8 mouse cellular contexts compared by ENCODE assay signal in the genomic region with DNA sequence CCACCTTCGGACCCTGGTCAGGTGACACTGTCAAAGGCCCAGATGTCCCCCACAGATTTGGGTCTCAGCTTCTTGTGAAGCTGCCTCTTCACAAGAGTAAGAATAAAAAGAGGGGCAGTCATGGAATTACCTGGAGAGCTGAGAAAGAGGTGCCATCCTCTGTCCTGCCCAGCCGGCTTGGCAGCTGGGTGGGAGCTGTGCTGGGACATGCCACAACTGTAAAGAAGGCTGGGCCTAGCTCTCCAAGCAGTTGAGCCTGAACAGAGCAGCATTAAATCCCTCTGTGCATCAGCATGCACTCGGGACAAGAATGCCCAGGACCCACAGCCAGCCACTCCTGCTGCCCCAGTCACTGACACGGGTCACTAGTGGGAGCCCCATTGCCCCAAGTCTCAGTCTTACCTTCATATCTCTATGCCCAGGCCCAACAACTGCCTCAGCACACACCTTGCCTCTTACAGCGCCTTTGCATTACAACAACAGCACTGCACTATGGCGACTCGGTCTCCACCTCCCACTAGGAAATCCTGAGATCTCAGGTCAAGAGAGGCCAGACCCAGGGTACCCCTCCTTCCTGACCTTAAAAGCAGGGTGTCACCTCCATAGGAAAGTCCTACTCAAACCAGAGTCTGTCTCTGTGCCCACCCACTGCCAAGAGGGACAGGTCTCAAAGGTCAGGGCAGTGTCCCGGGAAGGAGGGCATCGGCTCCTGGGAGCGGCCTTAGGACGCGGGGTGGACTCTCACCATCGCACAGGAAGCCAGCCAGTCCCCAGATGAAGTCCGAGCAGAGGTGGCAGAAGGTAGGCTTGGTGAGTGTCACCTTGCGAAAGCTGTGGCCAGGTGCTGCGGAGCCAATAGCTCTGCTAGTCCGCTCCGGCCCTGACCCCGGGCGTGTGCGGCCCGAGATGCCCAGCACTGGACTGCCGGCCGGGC. TPM values are rescaled to one million over a fixed set of nuclear protein-coding genes. Genes with fewer than 3 reads are reported as not detected.
DNase-seq lines count a peak whose midpoint lies in the region; ATAC-seq and TF ChIP-seq lines count a peak whose summit lies in the region.

A gene (plus strand): TSS at position 634 of the 934 bp plus-strand sequence.

- no peak within 1 kb of the TSS for H3K27ac ChIP-seq in embryonic facial prominence, embryonic 11.5 days (replicated peaks; ENCODE audit: low read depth, low read length)
- peak within 1 kb of the TSS; percentile 51; the same call in 1 of the 2 replicates for H3K27ac ChIP-seq in limb, embryonic 15.5 days
- peak within 1 kb of the TSS; percentile 72 for H3K27ac ChIP-seq in neural tube, embryonic 15.5 days (replicated peaks)

- H3K9ac ChIP-seq in embryonic facial prominence, embryonic 11.5 days (replicated peaks; ENCODE audit: low read length), result peak within 1 kb of the TSS; percentile 89
- peak within 1 kb of the TSS; percentile 69 for H3K9ac ChIP-seq in limb, embryonic 15.5 days
- H3K9ac ChIP-seq in neural tube, embryonic 15.5 days (replicated peaks), result peak within 1 kb of the TSS; percentile 93

- peak within 1 kb of the TSS; percentile 53 for H3ac ChIP-seq in C2C12 (ENCODE audit: control insufficient read depth, insufficient read length, low read depth)

- DNase-seq in heart, adult 18-20 months, result no peak
- DNase-seq in heart, adult 11 months, result no peak
- DNase-seq in embryonic facial prominence, embryonic 11.5 days (ENCODE audit: low spot score), result no peak
- no peak for DNase-seq in heart, postnatal 25 days (ENCODE audit: low spot score)
- DNase-seq in cerebellum, adult 8-10 months, result no peak

- intact Hi-C loops in heart, postnatal 25 days (cut with DNase I), result no loop called here

- H3K4me3 ChIP-seq in C2C12 (ENCODE audit: insufficient read depth, poor library complexity, severe bottlenecking), result peak within 1 kb of the TSS; percentile 56
- peak within 1 kb of the TSS; percentile 88 for H3K4me3 ChIP-seq in embryonic facial prominence, embryonic 11.5 days (ENCODE audit: low read depth, low read length)
- H3K4me3 ChIP-seq in limb, embryonic 15.5 days, result peak within 1 kb of the TSS; percentile 63
- peak within 1 kb of the TSS; percentile 98 for H3K4me3 ChIP-seq in neural tube, embryonic 15.5 days (replicated peaks)

- H3K4me2 ChIP-seq in embryonic facial prominence, embryonic 11.5 days (ENCODE audit: low read depth, low read length), result peak within 1 kb of the TSS; percentile 85
- peak within 1 kb of the TSS; percentile 83 for H3K4me2 ChIP-seq in limb, embryonic 15.5 days
- peak within 1 kb of the TSS; percentile 92 for H3K4me2 ChIP-seq in neural tube, embryonic 15.5 days

- H3K4me1 ChIP-seq in embryonic facial prominence, embryonic 11.5 days (ENCODE audit: control insufficient read depth, insufficient read depth, low read length), result peaks cover 4% of the 10 kb centered on the region; the same call in 1 of the 2 replicates
- H3K4me1 ChIP-seq in limb, embryonic 15.5 days, result peaks cover 21% of the 10 kb centered on the region
- H3K4me1 ChIP-seq in neural tube, embryonic 15.5 days, result peaks cover 33% of the 10 kb centered on the region

- peaks cover 4% of the 10 kb centered on the region for H3K36me3 ChIP-seq in C2C12 (ENCODE audit: control insufficient read depth, insufficient read depth)
- H3K36me3 ChIP-seq in embryonic facial prominence, embryonic 11.5 days (replicated peaks; ENCODE audit: control insufficient read depth, insufficient read depth, low read depth, low read length), result no peaks in the 10 kb centered on the region
- peaks cover 30% of the 10 kb centered on the region for H3K36me3 ChIP-seq in limb, embryonic 15.5 days
- H3K36me3 ChIP-seq in neural tube, embryonic 15.5 days, result peaks cover 25% of the 10 kb centered on the region

- H3K9me3 ChIP-seq in embryonic facial prominence, embryonic 11.5 days (replicated peaks; ENCODE audit: control insufficient read depth, low read length), result no peaks in the 10 kb centered on the region
- no peaks in the 10 kb centered on the region for H3K9me3 ChIP-seq in limb, embryonic 15.5 days
- no peaks in the 10 kb centered on the region for H3K9me3 ChIP-seq in neural tube, embryonic 15.5 days (replicated peaks)

- ATAC-seq in embryonic facial prominence, embryonic 11.5 days (replicated peaks; ENCODE audit: insufficient number of reproducible peaks, low FRiP score, low TSS enrichment, low read depth), result peak; percentile 14; the same call in 1 of the 2 replicates
- peak; percentile 12; the same call in 1 of the 2 replicates for ATAC-seq in limb, embryonic 15.5 days (ENCODE audit: insufficient number of reproducible peaks, low FRiP score, low TSS enrichment, low read depth)
- peak; percentile 46 for ATAC-seq in neural tube, embryonic 15.5 days (ENCODE audit: low FRiP score)

- H3K79me3 ChIP-seq in C2C12 (ENCODE audit: low read depth), result peaks cover 4% of the 10 kb centered on the region

- no peaks in the 10 kb centered on the region for H3K27me3 ChIP-seq in C2C12 (ENCODE audit: control insufficient read depth, insufficient read depth, insufficient read length)
- H3K27me3 ChIP-seq in embryonic facial prominence, embryonic 11.5 days (ENCODE audit: control insufficient read depth, insufficient read depth, low read length), result no peaks in the 10 kb centered on the region
- H3K27me3 ChIP-seq in limb, embryonic 15.5 days, result no peaks in the 10 kb centered on the region; the same call in 1 of the 2 replicates
- H3K27me3 ChIP-seq in neural tube, embryonic 15.5 days (replicated peaks), result no peaks in the 10 kb centered on the region

- peaks cover 13% of the 10 kb centered on the region for H3K79me2 ChIP-seq in C2C12 (ENCODE audit: control insufficient read depth, insufficient read depth)

- no peak for TF ChIP-seq CTCF in C2C12 (IDR thresholded peaks at IDR 0.05; ENCODE audit: control insufficient read depth, insufficient read depth, insufficient read length)

- 8% methylated on average over 24 of the region's 24 CpGs for WGBS in embryonic facial prominence, embryonic 11.5 days
- WGBS in limb, embryonic 15.5 days, result 9% methylated on average over 24 of the region's 24 CpGs
- WGBS in neural tube, embryonic 15.5 days, result 11% methylated on average over 23 of the region's 24 CpGs

TF ChIP-seq in C2C12, 6 proteins besides CTCF, POLR2A, EP300 and RAD21:
- TF ChIP-seq MAX (IDR thresholded peaks at IDR 0.05) (no peak), MYOD1 (IDR thresholded peaks at IDR 0.05; ENCODE audit: control insufficient read depth, insufficient read length, low read depth) (no peak), FOSL1 (IDR thresholded peaks at IDR 0.05; ENCODE audit: insufficient read depth, low read length, poor library complexity, severe bottlenecking) (no peak), CEBPB (IDR thresholded peaks at IDR 0.05; ENCODE audit: low read depth) (no peak), MYOG (IDR thresholded peaks at IDR 0.05; ENCODE audit: control insufficient read depth, extremely low read depth, insufficient read length) (no peak), USF1 (IDR thresholded peaks at IDR 0.05; ENCODE audit: low read depth) (no peak)

RNA-seq across cellular contexts. Expression of the gene that starts here (rescaled TPM):
- total RNA-seq in heart, adult 18-20 months (2021), result 10 to 100 TPM; 18.1 to 21.4 TPM
- polyA plus RNA-seq in C2C12 (2012; fragmentation: generic; extraction: Trizol), result 1.1 TPM
- polyA plus RNA-seq in embryonic facial prominence, embryonic 11.5 days (2014; fragmentation: Nextera tagmentation; extraction: Ambion mirVana), result 9.6 and 10.4 TPM in 2 replicates
- total RNA-seq in heart, postnatal 25 days (2021), result 10 to 100 TPM; 18.8 to 20.3 TPM
- 17.8 TPM in 2 replicates for polyA plus RNA-seq in limb, embryonic 15.5 days (2015; fragmentation: Nextera tagmentation; extraction: Ambion mirVana)
- 11.4 and 11.7 TPM in 2 replicates for polyA plus RNA-seq in neural tube, embryonic 15.5 days (2015; fragmentation: Nextera tagmentation; extraction: Ambion mirVana)
